Mouse (Mus musculus): Measurements from ENCODE around the gene Shisa3.

DNA sequence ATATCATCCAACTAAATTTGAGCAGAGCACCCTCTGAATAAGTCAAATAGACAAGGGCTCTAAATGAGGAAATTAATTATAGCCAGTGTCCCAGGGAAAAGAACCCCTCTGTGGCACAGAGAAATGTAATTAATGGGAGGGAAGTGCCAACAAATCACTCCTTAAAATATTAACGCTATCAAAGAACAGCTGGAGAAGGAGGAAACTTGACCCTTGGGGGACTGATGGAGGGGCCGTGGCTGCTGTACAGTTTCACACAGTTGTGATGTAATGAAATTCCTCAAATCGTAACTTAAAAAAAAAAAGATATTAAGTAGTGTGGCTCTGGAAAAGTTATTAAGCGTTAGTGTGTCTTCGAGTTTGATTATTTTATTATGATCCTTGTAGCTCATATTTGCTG, 1.7 kb upstream of the Shisa3 start:
- no peak for TF ChIP-seq CTCF (IDR thresholded peaks at IDR 0.05; ENCODE audit: borderline replicate concordance, insufficient read depth, low read depth, low read length)
- TF ChIP-seq POLR2A (IDR thresholded peaks at IDR 0.05; ENCODE audit: borderline replicate concordance, insufficient read depth, low read length) = no peak
